Mouse (Mus musculus) CH12F3 (cell line): ENCODE results near the gene Zdhhc1.

Experiments
- in situ Hi-C: fragments of 300-500 bp; cut with MboI; formaldehyde crosslinking; loops from 2 replicates; pipeline ENCODE4 v1.14.3; 2020; ENCODE audit warnings: low sequenced_read_pairs

Zdhhc1 gene

GRCm38 (mm10) chr8:105426878-105427277 is 69.8 kb downstream of the Zdhhc1 start:
- in situ Hi-C loops: no loop called here
